Mouse (Mus musculus) heart, embryonic 15.5 days (tissue): Measurements from ENCODE around the gene BC028528. TPM values are rescaled to one million over a fixed set of nuclear protein-coding genes. Genes with fewer than 3 reads are reported as not detected.

Experiments used
- ATAC-seq: fragments of 200-750 bp; cut with Nextera tagmentation; replicated peaks from 2 replicates; pipeline ENCODE4 v1.8.0; 2017; ENCODE audit warnings: low read depth, moderate TSS enrichment; ENCODE audit not compliant: insufficient number of reproducible peaks, insufficient read depth, low FRiP score
- H3K27ac ChIP-seq: fragments of 300-500 bp; sonication (generic); 2 replicates; pipeline ENCODE4 v1.5.1; 2015; ENCODE audit warnings: mild to moderate bottlenecking, inconsistent platforms
- H3K27me3 ChIP-seq: fragments of 300-500 bp; sonication (generic); 2 replicates; pipeline ENCODE4 v1.6.1; 2015; ENCODE audit warnings: inconsistent platforms
- H3K36me3 ChIP-seq: fragments of 300-500 bp; sonication (generic); 2 replicates; pipeline ENCODE4 v1.6.1; 2015; ENCODE audit warnings: mild to moderate bottlenecking, inconsistent platforms
- H3K4me1 ChIP-seq: fragments of 300-500 bp; sonication (generic); replicated peaks from 2 replicates; pipeline ENCODE4 v1.6.1; 2015; ENCODE audit warnings: inconsistent platforms
- H3K4me2 ChIP-seq: fragments of 300-500 bp; sonication (generic); 2 replicates; pipeline ENCODE4 v1.6.1; 2015; ENCODE audit warnings: inconsistent platforms, mild to moderate bottlenecking, moderate library complexity
- H3K4me3 ChIP-seq: fragments of 300-500 bp; sonication (generic); 2 replicates; pipeline ENCODE4 v1.5.1; 2015; ENCODE audit warnings: mild to moderate bottlenecking, inconsistent platforms
- H3K9ac ChIP-seq: fragments of 300-500 bp; sonication (generic); 2 replicates; pipeline ENCODE4 v1.6.1; 2015; ENCODE audit warnings: mild to moderate bottlenecking, inconsistent platforms
- H3K9me3 ChIP-seq: fragments of 300-500 bp; sonication (generic); replicated peaks from 2 replicates; pipeline ENCODE4 v1.6.1; 2016; ENCODE audit warnings: inconsistent platforms
- WGBS: fragments of 180-500 bp; shearing (Covaris S2); methylation state at CpG from one replicate; pipeline ENCODE4 v1.1.7; 2015; ENCODE audit warnings: mixed read lengths; 5-methylcytosine and 5-hydroxymethylcytosine counted together
- polyA plus RNA-seq: library from polyadenylated mRNA; unstranded; fragments of >200 nt; fragmentation: Nextera tagmentation; extraction: Ambion mirVana; gene quantifications from 2 replicates; pipeline ENCODE4 v1.2.1, GENCODE M21; 2015

The BC028528 gene
- polyA plus RNA-seq, 1 experiment from 2014 or later = 38.4 TPM

- Histone ChIP-seq H3K4me3 (peak overlapping the region; percentile 82), H3K4me1 (peaks cover 13% of the 10 kb centered on the region), H3K9me3 (no peaks in the 10 kb centered on the region), H3K36me3 (peaks cover 21% of the 10 kb centered on the region), H3K27ac (peak overlapping the region; percentile 79), H3K27me3 (no peaks in the 10 kb centered on the region), H3K4me2 (peak overlapping the region; percentile 78), H3K9ac (peak overlapping the region; percentile 93)
- WGBS = 21% methylated on average over 7 of the region's 7 CpGs
- no peak; the same call in 1 of the 2 replicates for ATAC-seq
Observed at GRCm38 (mm10) chr3:95856115-95856514, 35.7 kb downstream of the BC028528 start.

- H3K4me1 ChIP-seq = peaks cover 18% of the 10 kb centered on the region
- peak within 1 kb of the TSS; percentile 93 for H3K9ac ChIP-seq
- H3K27ac ChIP-seq = peak within 1 kb of the TSS; percentile 79
- peak; percentile 96 for ATAC-seq
- no peaks in the 10 kb centered on the region for H3K9me3 ChIP-seq
- H3K36me3 ChIP-seq = peaks cover 25% of the 10 kb centered on the region
- no peaks in the 10 kb centered on the region for H3K27me3 ChIP-seq
- peak within 1 kb of the TSS; percentile 82 for H3K4me3 ChIP-seq
- peak within 1 kb of the TSS; percentile 78 for H3K4me2 ChIP-seq
- WGBS = under 1% methylated on average over 56 of the region's 56 CpGs
Observed at GRCm38 (mm10) chr3:95855502-95856089, 36.2 kb downstream of the BC028528 start, which contains the start of gene Prpf3. Gene Prpf3 (minus strand): TSS chr3:95855885.

- H3K27me3 ChIP-seq = no peaks in the 10 kb centered on the region
- 84% methylated on average over 8 of the region's 8 CpGs for WGBS
- H3K27ac ChIP-seq = no peak overlapping the region
- H3K36me3 ChIP-seq = peaks cover 64% of the 10 kb centered on the region
- no peak overlapping the region for H3K4me2 ChIP-seq
- H3K9me3 ChIP-seq = no peaks in the 10 kb centered on the region
- H3K4me3 ChIP-seq = no peak overlapping the region
- H3K4me1 ChIP-seq = peaks cover 15% of the 10 kb centered on the region
- ATAC-seq = no peak
- H3K9ac ChIP-seq = no peak overlapping the region
Observed at GRCm38 (mm10) chr3:95851317-95851716, 40.5 kb downstream of the BC028528 start.

- 30% methylated on average over 4 of the region's 4 CpGs for WGBS
- Histone ChIP-seq H3K4me1 (peaks cover 12% of the 10 kb centered on the region), H3K4me2 (0 out of 2 replicates have a peak overlapping the region, but pooled peaks have one; percentile 9), H3K27ac (peak overlapping the region; percentile 74), H3K36me3 (peaks cover 70% of the 10 kb centered on the region), H3K4me3 (no peak overlapping the region), H3K9ac (no peak overlapping the region), H3K9me3 (no peaks in the 10 kb centered on the region), H3K27me3 (no peaks in the 10 kb centered on the region)
- no peak; the same call in 1 of the 2 replicates for ATAC-seq
Observed at GRCm38 (mm10) chr3:95850611-95851010, 41.2 kb downstream of the BC028528 start.

- H3K4me2 ChIP-seq = no peak overlapping the region
- no peak overlapping the region for H3K27ac ChIP-seq
- H3K27me3 ChIP-seq = no peaks in the 10 kb centered on the region
- peaks cover 85% of the 10 kb centered on the region for H3K36me3 ChIP-seq
- no peak overlapping the region for H3K4me3 ChIP-seq
- no peaks in the 10 kb centered on the region for H3K9me3 ChIP-seq
- WGBS = 85% methylated on average over 3 of the region's 3 CpGs
- ATAC-seq = no peak
- H3K9ac ChIP-seq = no peak overlapping the region
- H3K4me1 ChIP-seq = no peaks in the 10 kb centered on the region
Observed at GRCm38 (mm10) chr3:95842503-95843214, 49.1 kb downstream of the BC028528 start.

GRCm38 (mm10) chr3:95839250-95839649 lies 52.6 kb downstream of the BC028528 start:
- no peaks in the 10 kb centered on the region for H3K9me3 ChIP-seq
- H3K4me3 ChIP-seq = no peak overlapping the region
- H3K4me1 ChIP-seq = no peaks in the 10 kb centered on the region
- 87% methylated on average over 2 of the region's 2 CpGs for WGBS
- no peak overlapping the region for H3K9ac ChIP-seq
- H3K4me2 ChIP-seq = no peak overlapping the region
- peaks cover 77% of the 10 kb centered on the region for H3K36me3 ChIP-seq
- H3K27me3 ChIP-seq = no peaks in the 10 kb centered on the region
- no peak for ATAC-seq
- no peak overlapping the region for H3K27ac ChIP-seq

Other genes with a start within 250 kb of the BC028528 start
- gene Mcl1, start 233.2 kb downstream of the BC028528 start, polyA plus RNA-seq = 38.4 and 45.4 TPM in 2 replicates
- 6.9 and 10.6 TPM in 2 replicates for gene Adamtsl4, start 204.1 kb downstream of the BC028528 start, polyA plus RNA-seq
- gene Ecm1, start 152.4 kb downstream of the BC028528 start, polyA plus RNA-seq = 56.3 and 60.6 TPM in 2 replicates
- gene Tars2, start 131.8 kb downstream of the BC028528 start, polyA plus RNA-seq = 31.3 and 42.4 TPM in 2 replicates
- gene Rprd2, start 73.1 kb downstream of the BC028528 start, polyA plus RNA-seq = 17.6 and 19.6 TPM in 2 replicates
- gene Prpf3, start 36.1 kb downstream of the BC028528 start, polyA plus RNA-seq = 27.5 and 31.0 TPM in 2 replicates
- gene Mrps21, start 20.5 kb downstream of the BC028528 start, polyA plus RNA-seq = 323 and 434 TPM in 2 replicates
- gene Ciart, start 9.8 kb downstream of the BC028528 start, polyA plus RNA-seq = 3.6 and 4.7 TPM in 2 replicates
- gene Aph1a, start 2.0 kb upstream of the BC028528 start, polyA plus RNA-seq = 33.3 and 35.8 TPM in 2 replicates
- 46.9 and 55.7 TPM in 2 replicates for gene Car14, start 12.7 kb upstream of the BC028528 start, polyA plus RNA-seq
- gene Anp32e, start 37.2 kb upstream of the BC028528 start, polyA plus RNA-seq = 183 and 187 TPM in 2 replicates
- gene Plekho1, start 104.0 kb upstream of the BC028528 start, polyA plus RNA-seq = 64.3 and 69.6 TPM in 2 replicates
- gene Vps45, start 166.5 kb upstream of the BC028528 start, polyA plus RNA-seq = 38.3 and 40.2 TPM in 2 replicates
- gene Otud7b, start 212.5 kb upstream of the BC028528 start, polyA plus RNA-seq = 20.1 and 24.5 TPM in 2 replicates